Mouse (Mus musculus) liver, embryonic 12.5 days (tissue): ENCODE results near the gene Nckap5. TPM values are rescaled to one million over a fixed set of nuclear protein-coding genes. Genes with fewer than 3 reads are reported as not detected.
A peak's percentile ranks its signal among the peaks of the same experiment; 100 is the strongest.

Source experiments
- ATAC-seq: fragments of 200-750 bp; cut with Nextera tagmentation; 2 replicates; pipeline ENCODE4 v1.8.0; 2017; ENCODE audit warnings: moderate number of reproducible peaks, mild to moderate bottlenecking, moderate library complexity
- H3K27ac ChIP-seq: fragments of 300-500 bp; sonication (generic); 2 replicates; pipeline ENCODE4 v1.5.1; 2016; ENCODE audit warnings: mild to moderate bottlenecking
- H3K27me3 ChIP-seq: fragments of 300-500 bp; sonication (generic); replicated peaks from 2 replicates; pipeline ENCODE4 v1.6.1; 2016; ENCODE audit warnings: mild to moderate bottlenecking, moderate library complexity
- H3K36me3 ChIP-seq: fragments of 300-500 bp; sonication (generic); 2 replicates; pipeline ENCODE4 v1.6.1; 2016; ENCODE audit warnings: mild to moderate bottlenecking, moderate library complexity
- H3K4me1 ChIP-seq: fragments of 300-500 bp; sonication (generic); 2 replicates; pipeline ENCODE4 v1.6.1; 2016
- H3K4me2 ChIP-seq: fragments of 300-500 bp; sonication (generic); 2 replicates; pipeline ENCODE4 v1.6.1; 2016; ENCODE audit warnings: mild to moderate bottlenecking, moderate library complexity
- H3K4me3 ChIP-seq: fragments of 300-500 bp; sonication (generic); 2 replicates; pipeline ENCODE4 v1.5.1; 2016; ENCODE audit warnings: mild to moderate bottlenecking, moderate library complexity
- H3K9ac ChIP-seq: fragments of 300-500 bp; sonication (generic); 2 replicates; pipeline ENCODE4 v1.6.1; 2016; ENCODE audit warnings: mild to moderate bottlenecking, moderate library complexity
- H3K9me3 ChIP-seq: fragments of 300-500 bp; sonication (generic); replicated peaks from 2 replicates; pipeline ENCODE4 v1.6.1; 2016; ENCODE audit warnings: mild to moderate bottlenecking, moderate library complexity
- WGBS: fragments of 180-500 bp; shearing (Covaris S2); methylation state at CpG from one replicate; pipeline ENCODE4 v1.1.7; 2016; ENCODE audit not compliant: insufficient replicate concordance; 5-methylcytosine and 5-hydroxymethylcytosine counted together
- polyA plus RNA-seq: library from polyadenylated mRNA; unstranded; fragments of >200 nt; fragmentation: Nextera tagmentation; extraction: Ambion mirVana; gene quantifications from 2 replicates; pipeline ENCODE4 v1.2.1, GENCODE M21; 2016

Gene Nckap5
- polyA plus RNA-seq, 1 experiment from 2014 or later = 0.45 TPM

DNA sequence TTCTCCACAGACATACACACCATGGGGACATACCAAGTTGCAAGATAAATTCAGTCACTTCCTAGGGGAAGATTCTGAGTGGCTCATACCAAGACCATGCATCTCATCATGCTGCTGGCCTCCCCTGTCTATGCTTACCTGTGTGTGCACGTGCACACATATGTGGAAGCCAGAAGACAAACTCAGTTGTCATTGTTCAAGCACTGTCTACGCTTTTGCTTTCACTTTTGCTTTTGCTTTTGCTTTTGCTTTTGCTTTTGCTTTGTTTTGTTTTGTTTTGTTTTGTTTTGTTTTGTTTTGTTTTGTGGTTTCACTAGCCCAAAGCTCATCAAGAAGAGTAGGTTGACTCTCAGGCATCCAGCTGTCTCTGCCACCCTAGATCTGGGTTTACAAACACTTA lies 67.4 kb downstream of the Nckap5 start:
- no peak overlapping the region for H3K9ac ChIP-seq
- no peak overlapping the region for H3K4me3 ChIP-seq
- 61% methylated on average over 2 of the region's 2 CpGs for WGBS
- no peaks in the 10 kb centered on the region for H3K4me1 ChIP-seq
- no peak overlapping the region for H3K27ac ChIP-seq
- H3K36me3 ChIP-seq = no peaks in the 10 kb centered on the region
- H3K9me3 ChIP-seq = no peaks in the 10 kb centered on the region
- H3K4me2 ChIP-seq = no peak overlapping the region
- H3K27me3 ChIP-seq = no peaks in the 10 kb centered on the region
- ATAC-seq = no peak

DNA sequence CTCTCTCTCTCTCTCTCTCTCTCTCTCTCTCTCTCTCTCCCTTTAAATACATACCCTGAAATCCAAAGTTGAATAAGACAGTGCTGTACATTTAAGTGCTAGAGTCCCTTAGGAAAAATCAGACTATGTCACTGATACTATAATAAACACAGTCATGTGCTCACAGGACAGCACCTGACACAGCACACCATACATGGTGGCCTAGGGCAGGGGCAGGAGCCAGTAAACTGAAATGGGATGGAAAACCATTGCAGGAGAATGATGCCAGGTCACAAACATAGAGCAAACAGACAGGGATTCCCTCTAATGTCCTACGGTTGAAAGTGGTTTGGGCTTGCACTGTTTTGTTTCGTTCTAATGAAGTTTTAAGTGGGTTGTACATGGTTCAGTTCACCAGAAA lies 70.2 kb downstream of the Nckap5 start:
- ATAC-seq = no peak
- Histone ChIP-seq H3K27ac (no peak overlapping the region), H3K4me3 (no peak overlapping the region), H3K4me1 (no peaks in the 10 kb centered on the region), H3K4me2 (no peak overlapping the region), H3K36me3 (no peaks in the 10 kb centered on the region), H3K27me3 (no peaks in the 10 kb centered on the region), H3K9me3 (no peaks in the 10 kb centered on the region), H3K9ac (no peak overlapping the region)
- 70% methylated on average over 2 of the region's 2 CpGs for WGBS

DNA sequence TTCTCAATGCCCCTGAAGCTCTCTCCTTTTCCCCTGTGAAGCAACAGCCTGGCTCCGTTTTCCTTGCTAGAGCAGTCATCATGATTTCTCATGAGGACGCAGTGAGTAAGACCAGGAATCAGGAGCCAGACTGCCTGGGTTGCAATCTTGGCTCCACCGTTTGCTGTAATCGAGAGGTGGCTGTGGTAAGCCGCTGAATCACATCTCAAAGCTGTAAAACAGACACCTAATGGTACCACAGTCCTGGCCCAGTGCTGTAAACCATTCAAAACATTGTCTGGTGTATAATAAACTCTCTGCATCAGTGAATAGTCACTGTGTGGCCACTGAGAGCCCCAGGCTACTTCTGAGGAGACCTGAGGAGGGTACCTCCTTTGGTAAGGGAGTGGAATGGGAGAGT lies 74.9 kb downstream of the Nckap5 start:
- Histone ChIP-seq H3K9me3 (no peaks in the 10 kb centered on the region), H3K9ac (no peak overlapping the region), H3K4me2 (no peak overlapping the region), H3K36me3 (no peaks in the 10 kb centered on the region), H3K27ac (no peak overlapping the region), H3K27me3 (no peaks in the 10 kb centered on the region), H3K4me1 (no peaks in the 10 kb centered on the region), H3K4me3 (no peak overlapping the region)
- ATAC-seq = no peak
- WGBS = 42% methylated on average over 5 of the region's 5 CpGs

DNA sequence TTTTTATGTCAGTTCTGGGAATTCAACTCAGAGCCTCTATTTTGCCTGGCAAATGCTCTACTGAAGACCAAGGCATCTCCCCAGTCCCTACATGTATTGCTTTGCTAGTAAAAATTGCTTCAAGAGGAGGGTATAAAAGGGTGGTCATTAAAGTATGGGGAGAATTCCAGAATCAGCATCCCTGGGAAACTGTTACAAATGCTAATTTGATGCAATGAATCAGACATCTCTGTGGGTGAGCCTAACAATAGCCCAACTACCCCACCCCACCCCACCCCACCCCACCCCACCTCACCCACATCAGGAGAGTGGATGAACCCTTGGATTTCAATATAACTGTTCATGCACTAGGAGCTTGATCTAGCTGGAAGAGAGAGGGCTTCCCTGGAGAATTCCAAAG lies 77.0 kb downstream of the Nckap5 start:
- H3K27me3 ChIP-seq = no peaks in the 10 kb centered on the region
- H3K9ac ChIP-seq = no peak overlapping the region
- no peak overlapping the region for H3K4me2 ChIP-seq
- no peak overlapping the region for H3K4me3 ChIP-seq
- H3K9me3 ChIP-seq = no peaks in the 10 kb centered on the region
- no peaks in the 10 kb centered on the region for H3K4me1 ChIP-seq
- H3K27ac ChIP-seq = no peak overlapping the region
- no peak for ATAC-seq
- H3K36me3 ChIP-seq = no peaks in the 10 kb centered on the region

DNA sequence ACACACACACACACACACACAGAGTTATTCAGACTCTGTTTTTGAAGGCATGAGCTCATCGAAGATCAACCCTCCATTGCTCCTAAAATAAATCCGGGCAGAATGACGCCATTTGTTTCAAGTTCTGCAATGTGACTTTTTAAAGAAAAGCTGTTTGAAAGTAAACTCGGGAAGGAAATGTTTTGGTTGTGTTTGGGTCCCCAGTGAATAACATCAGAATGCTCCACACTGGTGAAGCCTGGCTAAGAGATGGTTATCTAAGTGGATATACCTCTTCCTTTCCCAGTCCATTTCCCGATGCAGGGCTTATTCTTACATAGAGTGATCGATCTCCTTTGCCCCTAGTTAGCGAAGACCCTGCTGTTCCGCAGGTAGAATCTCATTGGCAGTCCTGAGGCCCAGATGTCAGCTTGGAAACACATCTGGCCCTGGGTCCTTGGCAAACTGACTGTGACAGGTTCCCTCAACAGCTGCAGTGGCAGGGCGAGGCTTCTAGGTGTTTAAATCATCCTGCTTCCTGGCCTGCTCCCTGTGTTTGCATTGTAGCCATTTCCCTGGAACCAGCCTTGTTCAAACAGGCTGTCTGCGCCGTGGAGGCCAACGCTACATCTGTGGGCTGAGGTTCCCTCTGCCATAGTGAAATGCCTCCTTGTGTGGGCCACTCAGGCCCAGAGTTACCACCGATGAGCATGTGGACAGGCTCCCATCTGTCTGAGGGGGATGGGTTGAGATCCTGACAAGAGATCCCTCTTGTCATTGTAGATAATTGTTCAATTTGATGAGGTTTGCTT lies 78.2 kb downstream of the Nckap5 start:
- no peak overlapping the region for H3K4me3 ChIP-seq
- H3K27me3 ChIP-seq = no peaks in the 10 kb centered on the region
- 68% methylated on average over 13 of the region's 13 CpGs for WGBS
- no peak overlapping the region for H3K4me2 ChIP-seq
- no peaks in the 10 kb centered on the region for H3K4me1 ChIP-seq
- H3K9ac ChIP-seq = no peak overlapping the region
- no peaks in the 10 kb centered on the region for H3K9me3 ChIP-seq
- ATAC-seq = no peak
- H3K36me3 ChIP-seq = no peaks in the 10 kb centered on the region
- H3K27ac ChIP-seq = no peak overlapping the region

DNA sequence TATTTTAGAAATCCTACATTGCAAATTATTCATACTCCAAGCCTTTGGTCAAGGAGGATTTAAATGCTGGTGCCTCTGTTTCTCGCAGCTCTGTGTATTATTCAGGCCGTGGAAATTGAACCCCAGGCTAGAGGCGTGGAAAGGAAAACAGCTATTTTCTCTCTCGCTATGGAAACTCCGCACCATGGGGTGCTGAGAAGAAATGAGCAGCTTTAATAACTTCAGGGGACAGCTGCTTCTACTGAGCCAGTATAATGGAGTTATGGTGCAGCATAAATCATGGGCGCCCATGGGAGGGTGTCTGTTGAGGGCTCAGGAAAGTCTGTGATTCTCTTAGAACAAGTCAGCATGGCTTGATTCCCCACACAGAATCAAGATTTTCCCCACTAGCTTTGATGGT lies 79.5 kb downstream of the Nckap5 start:
- Histone ChIP-seq H3K9ac (no peak overlapping the region), H3K4me3 (no peak overlapping the region), H3K4me1 (no peaks in the 10 kb centered on the region), H3K9me3 (no peaks in the 10 kb centered on the region), H3K27ac (no peak overlapping the region), H3K36me3 (no peaks in the 10 kb centered on the region), H3K4me2 (no peak overlapping the region), H3K27me3 (no peaks in the 10 kb centered on the region)
- ATAC-seq = no peak
- WGBS = 75% methylated on average over 6 of the region's 6 CpGs

DNA sequence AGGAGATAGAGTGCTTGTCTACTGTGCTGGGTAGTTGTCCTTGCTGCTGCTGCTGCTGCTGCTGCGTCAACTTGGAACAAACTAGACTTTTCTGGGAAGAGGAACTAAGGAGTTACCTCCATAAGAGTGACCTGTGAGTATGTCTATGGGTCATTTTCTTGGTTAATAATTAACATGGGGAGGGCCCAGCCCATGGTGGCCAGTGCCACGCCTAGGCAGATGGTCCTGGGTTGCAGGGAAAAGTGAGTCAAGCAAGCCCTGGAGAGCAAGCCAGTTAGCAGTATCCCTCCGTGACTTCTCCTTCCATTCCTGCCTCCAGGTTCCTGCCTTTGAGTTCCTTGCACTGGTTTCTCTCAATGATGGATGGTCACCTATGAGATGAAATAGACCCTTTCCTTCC lies 80.4 kb downstream of the Nckap5 start:
- no peak for ATAC-seq
- Histone ChIP-seq H3K36me3 (no peaks in the 10 kb centered on the region), H3K9me3 (no peaks in the 10 kb centered on the region), H3K27ac (no peak overlapping the region), H3K4me2 (no peak overlapping the region), H3K4me1 (no peaks in the 10 kb centered on the region), H3K9ac (no peak overlapping the region), H3K4me3 (no peak overlapping the region), H3K27me3 (no peaks in the 10 kb centered on the region)
- WGBS = 63% methylated on average over 3 of the region's 3 CpGs

DNA sequence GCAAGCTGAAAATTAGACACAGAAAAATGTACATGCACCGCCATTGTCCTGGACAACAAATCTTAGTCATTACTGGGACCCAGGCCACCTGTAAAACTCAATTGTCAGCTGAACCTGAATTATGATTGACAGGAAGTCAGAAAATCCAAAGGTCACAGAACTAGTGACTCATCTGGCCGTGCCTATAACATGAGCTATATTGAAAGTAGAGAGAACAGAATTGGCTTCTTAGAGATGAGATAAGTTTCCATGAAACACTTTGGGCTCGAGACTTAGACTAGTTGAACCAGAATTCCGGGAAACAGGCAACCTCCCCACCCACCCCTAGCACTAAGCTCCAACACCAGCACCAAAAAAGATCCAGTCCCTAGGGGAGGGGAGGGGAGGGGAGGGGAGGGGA lies 82.7 kb downstream of the Nckap5 start:
- H3K4me3 ChIP-seq = no peak overlapping the region
- H3K4me2 ChIP-seq = no peak overlapping the region
- no peaks in the 10 kb centered on the region for H3K36me3 ChIP-seq
- 49% methylated on average over 4 of the region's 4 CpGs for WGBS
- no peaks in the 10 kb centered on the region for H3K27me3 ChIP-seq
- no peak for ATAC-seq
- H3K4me1 ChIP-seq = no peaks in the 10 kb centered on the region
- H3K9me3 ChIP-seq = no peaks in the 10 kb centered on the region
- no peak overlapping the region for H3K27ac ChIP-seq
- no peak overlapping the region for H3K9ac ChIP-seq

DNA sequence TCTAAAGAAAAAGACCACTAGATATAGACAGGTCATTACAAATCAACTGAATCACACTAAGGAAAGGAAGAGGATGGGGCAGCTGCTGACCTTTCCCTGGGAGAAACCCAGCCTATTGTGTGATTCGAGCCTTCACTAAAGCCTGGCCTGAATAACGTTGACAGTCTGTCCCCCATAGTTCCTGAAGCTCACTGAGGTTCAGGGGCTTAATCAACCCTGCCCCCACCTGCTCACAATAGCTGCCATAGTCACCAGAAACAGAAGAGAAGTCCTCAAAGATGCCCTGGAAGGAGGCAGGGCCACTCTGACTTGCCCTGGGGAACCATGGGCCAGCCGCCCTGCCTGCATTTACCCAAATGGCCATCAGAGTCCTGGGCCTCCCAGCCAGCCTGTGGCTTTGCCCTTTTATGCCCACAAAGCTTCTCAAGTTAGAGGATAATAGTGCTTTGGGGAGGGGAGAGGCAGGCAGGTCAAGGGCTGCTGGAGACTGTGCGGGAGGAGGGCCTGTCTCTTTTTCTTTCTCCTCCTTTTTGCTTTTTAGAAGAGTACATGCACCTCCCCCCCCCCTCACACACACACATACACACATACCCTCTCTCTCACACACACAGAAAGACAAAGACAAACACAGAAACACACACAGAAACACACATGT lies 85.0 kb downstream of the Nckap5 start:
- no peak overlapping the region for H3K9ac ChIP-seq
- H3K27me3 ChIP-seq = no peaks in the 10 kb centered on the region
- no peak overlapping the region for H3K27ac ChIP-seq
- no peaks in the 10 kb centered on the region for H3K4me1 ChIP-seq
- ATAC-seq = no peak
- H3K4me3 ChIP-seq = no peak overlapping the region
- H3K36me3 ChIP-seq = no peaks in the 10 kb centered on the region
- no peaks in the 10 kb centered on the region for H3K9me3 ChIP-seq
- WGBS = 56% methylated on average over 4 of the region's 4 CpGs
- no peak overlapping the region for H3K4me2 ChIP-seq

DNA sequence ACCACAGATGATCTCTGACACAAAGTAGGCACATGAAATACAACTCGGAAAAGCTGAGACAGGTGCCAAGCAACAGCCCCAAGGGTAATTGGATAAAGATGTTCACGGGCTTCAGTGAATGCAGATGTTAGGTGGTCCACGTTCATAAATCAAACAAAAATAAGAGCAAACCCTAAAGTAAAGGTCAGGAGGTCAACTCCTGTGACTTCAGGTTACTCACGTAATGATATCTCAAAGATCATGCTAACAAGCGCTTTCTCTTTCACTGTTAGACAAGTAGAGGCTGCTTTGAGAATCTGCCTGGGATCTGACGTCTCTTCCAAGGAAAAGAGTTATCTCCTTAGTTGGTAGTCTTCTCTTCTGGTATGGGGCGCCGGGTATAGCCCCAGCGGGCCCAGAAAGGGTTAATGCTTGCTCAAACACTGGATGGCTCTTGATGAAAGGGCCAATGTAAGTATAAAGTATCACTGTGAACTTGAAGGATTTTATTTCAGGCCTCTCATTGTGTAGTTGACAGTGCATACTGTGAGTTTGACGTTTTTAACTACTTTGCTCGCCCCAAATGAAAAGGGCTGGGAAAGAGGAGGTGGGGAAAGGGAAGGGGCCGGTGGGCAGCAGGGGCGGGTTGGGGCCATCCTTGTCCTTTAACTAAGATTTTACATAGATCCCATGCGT lies 85.8 kb downstream of the Nckap5 start:
- no peak for ATAC-seq
- 66% methylated on average over 14 of the region's 14 CpGs for WGBS
- H3K9me3 ChIP-seq = no peaks in the 10 kb centered on the region
- no peak overlapping the region for H3K4me2 ChIP-seq
- H3K9ac ChIP-seq = no peak overlapping the region
- H3K4me1 ChIP-seq = no peaks in the 10 kb centered on the region
- no peak overlapping the region for H3K27ac ChIP-seq
- H3K36me3 ChIP-seq = no peaks in the 10 kb centered on the region
- H3K27me3 ChIP-seq = no peaks in the 10 kb centered on the region
- H3K4me3 ChIP-seq = no peak overlapping the region

DNA sequence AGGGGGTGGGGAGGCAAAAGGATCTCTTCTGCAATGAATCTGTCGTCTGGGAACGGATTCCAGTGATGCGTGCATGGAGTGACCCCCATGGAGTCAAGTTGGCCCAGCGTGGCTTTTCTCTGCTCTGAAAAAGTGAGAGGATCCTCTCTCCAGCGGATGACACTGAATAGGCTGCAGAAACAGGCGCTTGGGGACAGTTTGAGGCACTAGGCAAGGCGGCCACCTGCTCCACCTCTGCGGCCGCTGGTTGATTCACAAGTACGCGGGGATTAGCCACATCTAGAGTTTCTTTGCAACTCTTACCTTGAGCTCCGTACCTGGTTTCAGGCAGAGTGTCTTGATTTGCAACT lies 92.3 kb downstream of the Nckap5 start:
- peak; percentile 35; the same call in 1 of the 2 replicates for ATAC-seq
- no peaks in the 10 kb centered on the region for H3K9me3 ChIP-seq
- H3K36me3 ChIP-seq = no peaks in the 10 kb centered on the region
- no peak overlapping the region for H3K9ac ChIP-seq
- no peaks in the 10 kb centered on the region for H3K4me1 ChIP-seq
- H3K4me3 ChIP-seq = peak overlapping the region; percentile 39
- H3K27me3 ChIP-seq = peaks cover 29% of the 10 kb centered on the region
- 11% methylated on average over 12 of the region's 12 CpGs for WGBS
- H3K27ac ChIP-seq = no peak overlapping the region
- peak overlapping the region; percentile 57 for H3K4me2 ChIP-seq

DNA sequence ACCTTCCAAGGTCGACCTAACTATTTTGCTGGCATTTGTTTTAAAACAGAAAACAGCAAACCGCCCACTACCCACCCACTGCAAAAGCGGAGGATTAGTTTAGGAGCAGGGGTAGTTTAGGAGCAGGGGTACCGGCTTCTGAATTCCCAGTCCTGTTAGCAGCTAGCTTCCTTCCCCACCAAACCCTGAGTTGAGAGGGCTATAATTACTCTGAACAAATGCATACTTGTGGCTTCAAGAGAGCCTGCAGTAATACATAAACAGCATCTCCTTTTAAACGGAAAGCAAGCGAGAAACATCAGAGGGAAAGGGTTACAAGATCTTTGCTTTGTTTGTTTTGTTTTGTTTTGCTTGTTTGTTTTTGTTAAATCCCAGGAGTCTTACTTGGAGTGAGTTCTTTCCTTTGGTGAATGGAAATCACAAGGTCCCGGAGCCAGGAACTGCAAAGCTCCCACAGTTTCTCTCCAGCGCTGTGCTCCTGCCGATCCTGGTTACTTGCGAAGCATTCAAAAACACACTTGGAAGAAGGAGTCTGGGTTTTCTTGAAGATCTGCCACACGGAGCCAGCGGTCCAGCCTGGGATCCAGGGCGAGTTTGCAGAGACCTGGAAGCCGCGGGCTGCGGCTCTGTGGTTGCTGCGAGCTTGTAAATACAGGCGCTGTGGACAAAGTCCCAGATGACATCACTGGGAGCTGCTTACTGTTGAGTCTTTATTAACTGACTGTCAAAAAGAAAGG lies 92.9 kb downstream of the Nckap5 start:
- ATAC-seq = peak; percentile 49; the same call in 1 of the 2 replicates
- Histone ChIP-seq H3K36me3 (no peaks in the 10 kb centered on the region), H3K4me1 (no peaks in the 10 kb centered on the region), H3K9ac (no peak overlapping the region), H3K27ac (no peak overlapping the region), H3K27me3 (peaks cover 29% of the 10 kb centered on the region), H3K9me3 (no peaks in the 10 kb centered on the region), H3K4me2 (peak overlapping the region; percentile 57), H3K4me3 (peak overlapping the region; percentile 39)
- 13% methylated on average over 18 of the region's 18 CpGs for WGBS
